Mouse (Mus musculus): Measurements from ENCODE around the gene Faim2. TPM values are rescaled to one million over a fixed set of nuclear protein-coding genes. Genes with fewer than 3 reads are reported as not detected.
A peak's percentile ranks its signal among the peaks of the same experiment; 100 is the strongest.

The Faim2 gene
- polyA plus RNA-seq, 1 experiment from 2014 or later = 0.19 TPM

DNA sequence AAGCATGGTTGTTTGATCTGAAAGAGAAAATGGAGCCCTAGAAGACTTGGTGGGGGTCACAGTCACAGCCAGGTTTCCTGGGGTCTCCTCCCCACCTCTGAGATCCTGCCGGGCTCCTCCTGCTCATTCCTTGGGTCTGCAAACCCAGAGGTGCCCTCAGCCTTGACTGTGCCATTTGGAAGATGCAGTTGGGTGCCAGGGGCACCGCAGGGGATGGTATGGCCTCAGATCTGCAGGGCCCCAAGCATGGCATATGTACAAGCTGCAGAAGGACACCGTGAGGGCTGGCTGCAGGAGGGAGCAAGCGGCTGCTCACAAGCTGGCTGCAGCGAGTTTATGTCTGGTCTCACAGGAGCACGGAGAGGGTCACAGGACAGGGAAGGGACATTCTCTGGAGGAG, 28.2 kb downstream of the Faim2 start:
- peaks cover 16% of the 10 kb centered on the region for H3K27me3 ChIP-seq (ENCODE audit: control insufficient read depth, insufficient read depth, low read length)
- no peak for ATAC-seq (ENCODE audit: insufficient number of reproducible peaks, insufficient read depth, low FRiP score, low read depth)
- H3K9me3 ChIP-seq (ENCODE audit: control insufficient read depth, low read length) = no peaks in the 10 kb centered on the region
- no peak overlapping the region for H3K4me3 ChIP-seq (ENCODE audit: control insufficient read depth in 1 of 2, insufficient read depth in 1 of 2, low read depth in 1 of 2, low read length in 2 of 2)
- 26% methylated on average over 6 of the region's 6 CpGs for WGBS
- no peak overlapping the region for H3K27ac ChIP-seq (replicated peaks in 1 of 2; ENCODE audit: control insufficient read depth in 1 of 2, insufficient read depth in 1 of 2, low read depth in 2 of 2, low read length in 2 of 2)
- H3K4me1 ChIP-seq (ENCODE audit: control insufficient read depth in 2 of 2, insufficient read depth in 2 of 2, low read length in 2 of 2) = peaks cover 32 to 40% of the 10 kb centered on the region in 2 experiments
- H3K9ac ChIP-seq (ENCODE audit: low read length) = no peak overlapping the region
- no peaks in the 10 kb centered on the region for H3K36me3 ChIP-seq (ENCODE audit: control insufficient read depth, insufficient read depth, low read length)
- H3K4me2 ChIP-seq (ENCODE audit: low read length) = peak overlapping the region; percentile 17; the same call in 1 of the 2 replicates

DNA sequence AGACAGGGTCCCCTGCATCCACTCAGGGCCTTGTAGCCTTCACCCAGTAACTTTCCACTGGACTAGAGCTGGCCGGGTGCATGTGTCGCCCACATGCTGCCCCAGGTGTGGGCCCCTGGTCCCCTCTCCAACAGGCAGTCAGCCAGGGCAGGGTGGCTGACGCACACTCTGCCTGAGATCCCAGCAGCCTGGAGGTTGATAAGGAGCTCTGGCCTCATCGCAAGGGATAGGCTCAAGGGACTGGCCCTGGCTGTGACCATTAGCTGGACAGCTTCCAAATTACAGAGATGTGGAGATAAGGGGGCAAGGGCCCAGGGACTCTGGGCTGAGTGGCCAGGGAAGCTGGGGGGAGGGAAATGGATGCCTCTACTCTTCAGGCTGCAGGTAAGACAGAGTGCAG, 29.2 kb downstream of the Faim2 start:
- no peaks in the 10 kb centered on the region for H3K9me3 ChIP-seq (ENCODE audit: control insufficient read depth, low read length)
- 11% methylated on average over 4 of the region's 4 CpGs for WGBS
- no peak overlapping the region for H3K4me3 ChIP-seq (ENCODE audit: control insufficient read depth in 1 of 2, insufficient read depth in 1 of 2, low read depth in 1 of 2, low read length in 2 of 2)
- peak overlapping the region in 1 of 2 experiments; percentile 53; a peak in 2 of 4 replicates for H3K27ac ChIP-seq (replicated peaks in 1 of 2; ENCODE audit: control insufficient read depth in 1 of 2, insufficient read depth in 1 of 2, low read depth in 2 of 2, low read length in 2 of 2)
- peaks cover 19% of the 10 kb centered on the region for H3K27me3 ChIP-seq (ENCODE audit: control insufficient read depth, insufficient read depth, low read length)
- H3K36me3 ChIP-seq (ENCODE audit: control insufficient read depth, insufficient read depth, low read length) = no peaks in the 10 kb centered on the region
- peak overlapping the region; percentile 16; the same call in 1 of the 2 replicates for H3K4me2 ChIP-seq (ENCODE audit: low read length)
- peak; percentile 32; the same call in 1 of the 2 replicates for ATAC-seq (ENCODE audit: insufficient number of reproducible peaks, insufficient read depth, low FRiP score, low read depth)
- peaks cover 32 to 40% of the 10 kb centered on the region in 2 experiments for H3K4me1 ChIP-seq (ENCODE audit: control insufficient read depth in 2 of 2, insufficient read depth in 2 of 2, low read length in 2 of 2)
- H3K9ac ChIP-seq (ENCODE audit: low read length) = no peak overlapping the region

DNA sequence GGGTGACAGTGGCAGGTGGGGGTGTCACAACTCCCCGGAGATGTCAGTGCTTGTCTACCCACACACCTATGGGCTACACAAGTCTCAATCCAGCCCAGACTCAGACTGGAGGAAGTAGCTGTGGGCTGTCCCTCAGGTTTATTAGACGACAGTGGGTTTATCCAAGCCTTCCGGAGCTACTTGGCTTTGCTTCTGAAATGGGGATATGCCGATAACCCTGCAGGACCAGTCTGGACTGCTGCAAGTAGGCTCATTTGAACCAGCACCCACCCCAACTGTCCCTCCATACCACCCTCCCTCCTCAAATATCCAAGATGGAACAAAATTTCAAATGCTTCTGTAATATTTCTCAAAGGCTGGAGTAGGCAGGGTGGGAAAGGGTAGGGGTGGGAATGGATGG, 29.6 kb downstream of the Faim2 start:
- no peak; the same call in 1 of the 2 replicates for ATAC-seq (ENCODE audit: insufficient number of reproducible peaks, insufficient read depth, low FRiP score, low read depth)
- Histone ChIP-seq H3K4me1 (ENCODE audit: control insufficient read depth in 2 of 2, insufficient read depth in 2 of 2, low read length in 2 of 2) (peaks cover 32 to 40% of the 10 kb centered on the region in 2 experiments), H3K4me2 (ENCODE audit: low read length) (peak overlapping the region; percentile 16; the same call in 1 of the 2 replicates), H3K4me3 (ENCODE audit: control insufficient read depth in 1 of 2, insufficient read depth in 1 of 2, low read depth in 1 of 2, low read length in 2 of 2) (no peak overlapping the region), H3K27me3 (ENCODE audit: control insufficient read depth, insufficient read depth, low read length) (peaks cover 22% of the 10 kb centered on the region), H3K9ac (ENCODE audit: low read length) (no peak overlapping the region), H3K27ac (replicated peaks in 1 of 2; ENCODE audit: control insufficient read depth in 1 of 2, insufficient read depth in 1 of 2, low read depth in 2 of 2, low read length in 2 of 2) (peak overlapping the region in 1 of 2 experiments; percentile 53; a peak in 2 of 4 replicates), H3K36me3 (ENCODE audit: control insufficient read depth, insufficient read depth, low read length) (no peaks in the 10 kb centered on the region), H3K9me3 (ENCODE audit: control insufficient read depth, low read length) (no peaks in the 10 kb centered on the region)
- 49% methylated on average over 4 of the region's 4 CpGs for WGBS

DNA sequence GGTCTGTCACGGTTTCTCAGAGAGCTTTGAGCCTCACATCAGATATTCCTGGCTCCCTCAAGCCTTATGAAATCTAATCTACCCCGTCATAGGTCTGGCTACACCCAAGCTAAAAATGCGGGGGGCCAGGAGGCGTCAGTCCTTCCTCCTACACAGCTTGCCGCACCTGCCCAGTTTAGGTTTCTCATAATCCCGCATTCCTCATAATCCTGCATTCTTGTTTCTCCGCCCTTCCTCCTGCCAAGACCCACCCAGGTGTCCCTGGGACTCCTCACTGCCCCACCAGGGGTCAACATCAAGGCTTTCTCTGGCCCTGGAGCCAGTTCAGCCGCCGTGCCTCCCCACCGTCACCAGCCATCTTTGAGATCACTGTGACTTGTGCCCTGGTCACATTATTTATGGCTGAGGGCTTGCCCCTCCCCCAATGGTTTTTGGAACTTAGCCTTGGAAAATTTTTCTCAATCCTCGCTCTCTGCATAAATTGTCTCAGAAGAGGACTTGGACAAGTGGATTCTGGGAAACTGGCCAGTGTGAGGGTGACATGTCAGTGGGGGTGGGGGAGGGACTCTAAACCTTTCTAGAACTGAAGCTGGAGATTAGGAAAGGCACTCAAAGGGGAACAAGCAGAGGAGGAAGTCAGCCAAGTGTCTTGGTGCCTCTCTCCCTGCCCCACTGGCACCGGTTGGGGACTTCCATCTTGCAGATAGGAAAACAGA, 30.3 kb downstream of the Faim2 start:
- Histone ChIP-seq H3K4me2 (ENCODE audit: low read length) (peak overlapping the region; percentile 23; the same call in 1 of the 2 replicates), H3K36me3 (ENCODE audit: control insufficient read depth, insufficient read depth, low read length) (no peaks in the 10 kb centered on the region), H3K9ac (ENCODE audit: low read length) (0 out of 2 replicates have a peak overlapping the region, but pooled peaks have one; percentile 27), H3K27ac (replicated peaks in 1 of 2; ENCODE audit: control insufficient read depth in 1 of 2, insufficient read depth in 1 of 2, low read depth in 2 of 2, low read length in 2 of 2) (peak overlapping the region; percentile 35 to 53; a peak in 3 of 4 replicates), H3K4me3 (ENCODE audit: control insufficient read depth in 1 of 2, insufficient read depth in 1 of 2, low read depth in 1 of 2, low read length in 2 of 2) (no peak overlapping the region), H3K27me3 (ENCODE audit: control insufficient read depth, insufficient read depth, low read length) (peaks cover 20% of the 10 kb centered on the region), H3K4me1 (ENCODE audit: control insufficient read depth in 2 of 2, insufficient read depth in 2 of 2, low read length in 2 of 2) (peaks cover 32 to 40% of the 10 kb centered on the region in 2 experiments), H3K9me3 (ENCODE audit: control insufficient read depth, low read length) (no peaks in the 10 kb centered on the region)
- WGBS = 41% methylated on average over 12 of the region's 12 CpGs
- ATAC-seq (ENCODE audit: insufficient number of reproducible peaks, insufficient read depth, low FRiP score, low read depth) = no peak

DNA sequence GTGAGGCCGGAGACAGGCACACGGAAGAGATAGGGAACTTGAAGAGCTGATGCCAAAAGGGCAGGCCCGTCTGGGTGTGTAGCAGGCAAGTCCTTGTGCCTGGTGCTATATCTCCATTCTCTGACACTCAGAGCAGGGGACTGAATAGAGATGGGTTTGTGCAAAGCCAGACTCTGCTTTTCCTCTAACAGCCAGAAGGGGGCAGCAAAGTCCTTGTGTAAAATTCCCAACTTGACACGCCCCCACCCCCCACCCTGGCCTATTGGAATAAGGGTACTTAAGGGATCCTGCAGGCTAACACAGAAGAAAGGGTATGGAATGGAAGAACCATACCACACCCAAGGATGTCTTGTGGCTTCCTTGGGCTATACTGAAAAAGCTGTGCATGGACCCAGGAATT, 30.9 kb downstream of the Faim2 start:
- Histone ChIP-seq H3K27ac (replicated peaks in 1 of 2; ENCODE audit: control insufficient read depth in 1 of 2, insufficient read depth in 1 of 2, low read depth in 2 of 2, low read length in 2 of 2) (no peak overlapping the region), H3K9ac (ENCODE audit: low read length) (no peak overlapping the region), H3K4me2 (ENCODE audit: low read length) (no peak overlapping the region), H3K36me3 (ENCODE audit: control insufficient read depth, insufficient read depth, low read length) (no peaks in the 10 kb centered on the region), H3K4me3 (ENCODE audit: control insufficient read depth in 1 of 2, insufficient read depth in 1 of 2, low read depth in 1 of 2, low read length in 2 of 2) (no peak overlapping the region), H3K4me1 (ENCODE audit: control insufficient read depth in 2 of 2, insufficient read depth in 2 of 2, low read length in 2 of 2) (peaks cover 32 to 40% of the 10 kb centered on the region in 2 experiments), H3K27me3 (ENCODE audit: control insufficient read depth, insufficient read depth, low read length) (peaks cover 16% of the 10 kb centered on the region), H3K9me3 (ENCODE audit: control insufficient read depth, low read length) (no peaks in the 10 kb centered on the region)
- ATAC-seq (ENCODE audit: insufficient number of reproducible peaks, insufficient read depth, low FRiP score, low read depth) = no peak
- 6% methylated on average over 4 of the region's 4 CpGs for WGBS

DNA sequence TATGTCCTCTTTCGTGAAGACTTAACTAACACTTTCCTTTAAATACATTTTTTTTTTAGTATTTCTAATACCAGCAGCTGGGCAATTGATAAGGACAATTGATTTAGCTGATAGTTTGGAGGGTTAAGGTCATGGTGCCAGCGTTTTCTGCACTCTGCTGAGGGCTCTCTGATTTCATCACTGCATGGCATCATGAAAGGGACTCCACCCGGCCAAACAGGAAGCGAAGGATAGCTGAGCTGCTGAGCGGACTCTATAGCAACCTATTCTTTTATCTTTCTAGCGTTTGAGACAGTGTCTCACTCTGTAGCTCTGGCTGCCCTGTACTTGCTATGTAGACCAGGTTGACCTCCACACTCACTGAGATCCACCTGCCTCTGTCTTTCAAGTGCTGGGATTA, 43.2 kb downstream of the Faim2 start:
- Histone ChIP-seq H3K27me3 (ENCODE audit: control insufficient read depth, insufficient read depth, low read length) (peaks cover 7% of the 10 kb centered on the region; the same call in 1 of the 2 replicates), H3K4me1 (ENCODE audit: control insufficient read depth in 2 of 2, insufficient read depth in 2 of 2, low read length in 2 of 2) (no peaks in the 10 kb centered on the region), H3K9ac (ENCODE audit: low read length) (no peak overlapping the region), H3K4me2 (ENCODE audit: low read length) (no peak overlapping the region), H3K4me3 (ENCODE audit: control insufficient read depth in 1 of 2, insufficient read depth in 1 of 2, low read depth in 1 of 2, low read length in 2 of 2) (no peak overlapping the region), H3K9me3 (ENCODE audit: control insufficient read depth, low read length) (no peaks in the 10 kb centered on the region), H3K27ac (replicated peaks in 1 of 2; ENCODE audit: control insufficient read depth in 1 of 2, insufficient read depth in 1 of 2, low read depth in 2 of 2, low read length in 2 of 2) (no peak overlapping the region), H3K36me3 (ENCODE audit: control insufficient read depth, insufficient read depth, low read length) (no peaks in the 10 kb centered on the region)
- 58% methylated on average over 6 of the region's 6 CpGs for WGBS
- no peak for ATAC-seq (ENCODE audit: insufficient number of reproducible peaks, insufficient read depth, low FRiP score, low read depth)

DNA sequence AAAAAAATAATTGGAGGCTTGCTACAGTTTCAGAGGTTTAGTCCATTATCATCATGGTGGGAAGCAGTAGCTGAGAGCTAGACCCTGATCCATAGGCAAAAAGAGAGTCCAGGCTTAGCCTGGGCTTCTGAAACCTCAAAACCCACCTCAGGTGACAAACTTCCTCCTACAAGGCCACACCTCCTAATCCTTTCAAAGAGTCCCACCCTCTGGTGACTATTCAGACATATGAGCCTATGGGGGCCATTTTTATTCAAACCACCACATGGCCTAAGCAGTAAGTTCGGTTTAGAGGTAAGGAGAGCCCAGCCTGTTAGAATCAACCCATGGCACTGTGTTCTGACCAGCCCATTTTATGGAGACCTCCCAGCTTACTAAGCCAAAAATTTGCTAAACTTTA, 52.2 kb downstream of the Faim2 start:
- Histone ChIP-seq H3K4me3 (ENCODE audit: control insufficient read depth in 1 of 2, insufficient read depth in 1 of 2, low read depth in 1 of 2, low read length in 2 of 2) (no peak overlapping the region), H3K9me3 (ENCODE audit: control insufficient read depth, low read length) (no peaks in the 10 kb centered on the region), H3K4me2 (ENCODE audit: low read length) (no peak overlapping the region), H3K27ac (replicated peaks in 1 of 2; ENCODE audit: control insufficient read depth in 1 of 2, insufficient read depth in 1 of 2, low read depth in 2 of 2, low read length in 2 of 2) (no peak overlapping the region), H3K27me3 (ENCODE audit: control insufficient read depth, insufficient read depth, low read length) (no peaks in the 10 kb centered on the region), H3K36me3 (ENCODE audit: control insufficient read depth, insufficient read depth, low read length) (no peaks in the 10 kb centered on the region), H3K9ac (ENCODE audit: low read length) (no peak overlapping the region), H3K4me1 (ENCODE audit: control insufficient read depth in 2 of 2, insufficient read depth in 2 of 2, low read length in 2 of 2) (peaks cover 6 to 7% of the 10 kb centered on the region in 2 experiments)
- no peak for ATAC-seq (ENCODE audit: insufficient number of reproducible peaks, insufficient read depth, low FRiP score, low read depth)
- 63% methylated on average over 1 of the region's 1 CpGs for WGBS
